Mouse (Mus musculus) cerebellum, adult 2 months (tissue): ENCODE measurements around the gene Fam198a. TPM values are rescaled to one million over a fixed set of nuclear protein-coding genes. Genes with fewer than 3 reads are reported as not detected.

Source experiments
- DNase-seq, 2 experiments: peaks; one replicate each; pipeline ENCODE4 v3.0.0; 2021
- H3K27ac ChIP-seq: fragments of 200-500 bp; 2 replicates; pipeline ENCODE4 v1.5.1; 2012; ENCODE audit warnings: low read length, control low read depth, inconsistent platforms; ENCODE audit not compliant: insufficient read depth
- H3K27me3 ChIP-seq: fragments of 200-500 bp; 2 replicates; pipeline ENCODE4 v1.6.1; 2012; ENCODE audit warnings: inconsistent platforms, mild to moderate bottlenecking, low read length, moderate library complexity; ENCODE audit not compliant: control insufficient read depth, insufficient read depth
- H3K4me1 ChIP-seq: fragments of 200-500 bp; 2 replicates; pipeline ENCODE4 v1.6.1; 2011; ENCODE audit warnings: low read length; ENCODE audit not compliant: control insufficient read depth, insufficient read depth
- H3K4me3 ChIP-seq: fragments of 200-500 bp; replicated peaks from 2 replicates; pipeline ENCODE3; 2011; ENCODE audit warnings: mild to moderate bottlenecking, low read depth, low read length, control low read depth; ENCODE audit not compliant: insufficient read depth
- CTCF ChIP-seq: fragments of 200-500 bp; IDR thresholded peaks from 2 replicates; pipeline ENCODE4 v1.5.1; 2011; ENCODE audit warnings: low read depth, mild to moderate bottlenecking, control low read depth, low read length, moderate library complexity, borderline replicate concordance; ENCODE audit not compliant: insufficient read depth
- POLR2A ChIP-seq: fragments of 200-500 bp; IDR thresholded peaks from 2 replicates; pipeline ENCODE4 v1.6.1; 2011; ENCODE audit warnings: low read length, control low read depth, borderline replicate concordance; ENCODE audit not compliant: insufficient read depth
- WGBS: fragments of 180-500 bp; shearing (Covaris S2); methylation state at CpG from one replicate; pipeline ENCODE4 v1.1.7; 2018; 5-methylcytosine and 5-hydroxymethylcytosine counted together
- polyA plus RNA-seq: library from polyadenylated mRNA; depleted of rRNA; stranded (reverse); fragments of >200 nt; gene quantifications from 2 replicates; pipeline ENCODE4 v1.2.3, GENCODE M21; 2012

Fam198a gene
- polyA plus RNA-seq, 1 experiment = 3.1 TPM

GRCm38 (mm10) chr9:121906456-121906855 is 44.3 kb upstream of the Fam198a start:
- WGBS = 89% methylated on average over 5 of the region's 5 CpGs
- no peak for DNase-seq
- Histone ChIP-seq H3K27me3 (no peaks in the 10 kb centered on the region), H3K4me3 (no peak overlapping the region), H3K27ac (no peak overlapping the region), H3K4me1 (peaks cover 4% of the 10 kb centered on the region; the same call in 1 of the 2 replicates)
- TF ChIP-seq POLR2A = no peak
- TF ChIP-seq CTCF = no peak

- Histone ChIP-seq H3K4me3 (no peak overlapping the region), H3K27ac (no peak overlapping the region), H3K27me3 (no peaks in the 10 kb centered on the region), H3K4me1 (peaks cover 4% of the 10 kb centered on the region; the same call in 1 of the 2 replicates)
- DNase-seq = no peak
- TF ChIP-seq POLR2A = no peak
- TF ChIP-seq CTCF = no peak
- WGBS = 63% methylated on average over 10 of the region's 10 CpGs
Observed at GRCm38 (mm10) chr9:121907356-121908070, 43.3 kb upstream of the Fam198a start.

GRCm38 (mm10) chr9:121908321-121908720 is 42.5 kb upstream of the Fam198a start:
- H3K27me3 ChIP-seq = no peaks in the 10 kb centered on the region
- WGBS = 90% methylated on average over 17 of the region's 17 CpGs
- no peak overlapping the region for H3K4me3 ChIP-seq
- no peak overlapping the region for H3K27ac ChIP-seq
- DNase-seq = no peak
- TF ChIP-seq CTCF (no peak), POLR2A (no peak)
- H3K4me1 ChIP-seq = peaks cover 7% of the 10 kb centered on the region

DNA sequence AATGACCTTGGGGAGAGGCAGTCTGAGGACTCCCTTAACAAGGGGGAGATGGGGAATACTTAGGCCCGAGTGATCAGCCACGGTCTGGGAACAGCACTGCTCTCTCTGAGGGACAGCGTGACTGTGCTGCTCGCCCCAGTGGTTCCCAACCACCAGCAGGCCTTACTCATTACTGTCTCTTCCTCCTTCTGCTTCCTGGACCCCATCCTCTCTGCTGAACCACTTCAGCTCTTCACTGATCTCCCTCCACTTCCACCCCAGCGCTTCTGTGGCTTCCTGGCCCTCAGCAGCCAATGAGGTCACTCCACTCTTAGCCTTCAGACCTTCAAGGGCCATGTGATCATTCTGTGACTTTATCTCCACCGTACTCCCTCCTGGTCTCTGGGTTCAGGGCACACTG is 41.2 kb upstream of the Fam198a start:
- H3K27ac ChIP-seq = no peak overlapping the region
- no peak for TF ChIP-seq CTCF
- no peak for TF ChIP-seq POLR2A
- 79% methylated on average over 6 of the region's 6 CpGs for WGBS

GRCm38 (mm10) chr9:121911196-121911595 is 39.6 kb upstream of the Fam198a start:
- Histone ChIP-seq H3K4me1 (peaks cover 3% of the 10 kb centered on the region; the same call in 1 of the 2 replicates), H3K27ac (no peak overlapping the region), H3K27me3 (no peaks in the 10 kb centered on the region), H3K4me3 (no peak overlapping the region)
- TF ChIP-seq CTCF (no peak), POLR2A (no peak)
- no peak for DNase-seq
- 94% methylated on average over 7 of the region's 7 CpGs for WGBS

More for the DNA sequence above, 41.2 kb upstream of the Fam198a start:
- Histone ChIP-seq H3K27me3 (no peaks in the 10 kb centered on the region), H3K4me3 (no peak overlapping the region), H3K4me1 (peaks cover 3% of the 10 kb centered on the region; the same call in 1 of the 2 replicates)
- no peak for DNase-seq

DNA sequence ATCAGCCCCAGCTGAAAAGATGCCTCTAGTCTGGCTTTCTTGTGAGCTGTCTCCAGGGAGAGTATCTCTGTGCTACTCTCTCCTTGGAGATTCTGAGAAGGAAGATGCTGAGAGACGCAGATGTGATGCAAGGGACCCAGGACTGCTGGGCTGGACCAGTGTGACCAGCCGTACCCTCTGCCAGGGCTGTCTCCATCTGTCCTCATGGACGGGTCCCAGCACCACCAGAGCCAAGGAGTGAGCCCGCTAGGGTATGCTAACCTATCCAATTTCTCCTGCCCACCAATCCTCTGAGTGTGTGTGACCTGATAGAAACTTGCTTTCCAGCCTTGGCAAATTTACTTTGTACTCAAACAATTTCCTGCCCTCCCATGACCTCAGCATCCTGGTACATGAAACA is 38.0 kb upstream of the Fam198a start:
- Histone ChIP-seq H3K27ac (no peak overlapping the region), H3K4me3 (no peak overlapping the region), H3K4me1 (peaks cover 3% of the 10 kb centered on the region; the same call in 1 of the 2 replicates), H3K27me3 (no peaks in the 10 kb centered on the region)
- WGBS = 40% methylated on average over 4 of the region's 4 CpGs
- DNase-seq = no peak
- no peak for TF ChIP-seq CTCF
- TF ChIP-seq POLR2A = no peak

DNA sequence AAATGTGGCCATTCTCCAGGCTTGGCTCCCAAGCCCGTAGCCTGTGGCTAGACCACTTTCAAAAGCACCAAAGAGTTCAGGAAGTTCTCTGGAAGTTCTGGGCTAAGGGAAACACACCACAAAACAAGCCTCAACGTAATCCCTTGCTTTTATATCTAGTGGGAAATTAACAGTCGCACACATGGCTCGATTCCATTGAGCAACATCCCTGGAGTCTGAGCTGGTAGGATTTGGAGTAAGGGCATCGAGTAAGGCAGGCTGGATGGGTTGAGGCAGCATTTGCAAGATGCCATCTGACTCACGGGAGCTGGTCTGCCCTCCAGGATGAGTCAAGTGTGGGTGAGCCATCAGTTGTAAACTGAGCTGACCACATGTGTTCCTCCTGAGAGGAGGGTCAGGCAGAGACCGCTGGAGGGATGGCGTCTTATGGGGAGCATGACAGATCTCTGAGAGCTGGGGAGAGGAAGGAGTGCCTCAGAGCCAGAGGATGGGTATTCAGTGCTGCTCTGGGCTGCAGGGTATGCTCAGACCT is 36.5 kb upstream of the Fam198a start:
- 86% methylated on average over 8 of the region's 8 CpGs for WGBS
- Histone ChIP-seq H3K27ac (no peak overlapping the region), H3K27me3 (no peaks in the 10 kb centered on the region), H3K4me1 (peaks cover 3% of the 10 kb centered on the region; the same call in 1 of the 2 replicates), H3K4me3 (no peak overlapping the region)
- no peak for DNase-seq
- TF ChIP-seq CTCF (no peak), POLR2A (no peak)

DNA sequence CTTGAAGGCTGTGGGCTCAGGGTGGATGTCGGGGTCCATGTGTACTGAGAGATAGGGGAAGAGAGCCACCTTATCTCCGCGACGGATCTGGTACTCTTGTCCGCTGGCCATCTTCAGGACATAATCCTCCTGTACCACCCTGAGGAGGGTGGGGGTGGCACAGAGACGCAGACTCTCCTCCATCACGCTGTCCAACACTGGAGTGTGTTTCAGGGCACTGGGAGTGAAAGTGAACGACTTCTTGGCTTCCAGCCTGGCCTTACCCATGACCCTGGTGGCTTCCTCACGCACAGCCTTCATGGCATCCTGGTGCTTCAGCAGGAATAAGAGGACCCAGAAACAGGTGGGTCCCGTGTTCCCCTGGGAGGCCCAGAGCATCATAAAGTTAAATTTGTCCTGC is 35.7 kb upstream of the Fam198a start:
- no peaks in the 10 kb centered on the region for H3K27me3 ChIP-seq
- no peak overlapping the region for H3K4me3 ChIP-seq
- H3K4me1 ChIP-seq = peaks cover 3% of the 10 kb centered on the region; the same call in 1 of the 2 replicates
- no peak for DNase-seq
- H3K27ac ChIP-seq = no peak overlapping the region
- TF ChIP-seq CTCF = no peak
- TF ChIP-seq POLR2A = no peak
- 78% methylated on average over 10 of the region's 10 CpGs for WGBS

DNA sequence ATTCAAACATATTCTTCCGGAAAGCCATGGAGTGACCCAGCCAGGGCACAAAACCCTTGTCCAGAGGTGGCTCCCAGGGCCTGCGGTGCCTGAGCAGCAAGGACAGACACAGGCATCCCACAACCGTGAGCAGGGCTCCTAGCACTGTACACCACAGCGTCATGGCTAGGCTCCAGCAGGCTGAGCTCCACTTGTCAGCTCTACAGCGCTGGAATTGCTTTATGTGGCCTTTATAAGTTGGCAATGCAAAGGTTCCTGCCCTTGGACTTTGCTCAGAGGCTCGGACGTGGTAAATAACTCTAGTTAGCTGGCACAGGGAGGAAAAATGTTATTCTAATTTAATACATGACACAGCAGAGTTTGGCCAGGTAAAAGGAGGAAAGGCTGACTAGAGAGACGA is 34.7 kb upstream of the Fam198a start, which contains the start of gene Cyp8b1:
TSS of gene Cyp8b1 (minus strand) at position 204 of the 400 bp plus-strand sequence.
- DNase-seq = no peak
- 68% methylated on average over 8 of the region's 8 CpGs for WGBS
- no peaks in the 10 kb centered on the region for H3K27me3 ChIP-seq
- H3K4me3 ChIP-seq = no peak within 1 kb of the TSS
- no peak within 1 kb of the TSS for H3K27ac ChIP-seq
- TF ChIP-seq POLR2A = no peak
- TF ChIP-seq CTCF = no peak
- peaks cover 3% of the 10 kb centered on the region; the same call in 1 of the 2 replicates for H3K4me1 ChIP-seq
